In the genomic region with DNA sequence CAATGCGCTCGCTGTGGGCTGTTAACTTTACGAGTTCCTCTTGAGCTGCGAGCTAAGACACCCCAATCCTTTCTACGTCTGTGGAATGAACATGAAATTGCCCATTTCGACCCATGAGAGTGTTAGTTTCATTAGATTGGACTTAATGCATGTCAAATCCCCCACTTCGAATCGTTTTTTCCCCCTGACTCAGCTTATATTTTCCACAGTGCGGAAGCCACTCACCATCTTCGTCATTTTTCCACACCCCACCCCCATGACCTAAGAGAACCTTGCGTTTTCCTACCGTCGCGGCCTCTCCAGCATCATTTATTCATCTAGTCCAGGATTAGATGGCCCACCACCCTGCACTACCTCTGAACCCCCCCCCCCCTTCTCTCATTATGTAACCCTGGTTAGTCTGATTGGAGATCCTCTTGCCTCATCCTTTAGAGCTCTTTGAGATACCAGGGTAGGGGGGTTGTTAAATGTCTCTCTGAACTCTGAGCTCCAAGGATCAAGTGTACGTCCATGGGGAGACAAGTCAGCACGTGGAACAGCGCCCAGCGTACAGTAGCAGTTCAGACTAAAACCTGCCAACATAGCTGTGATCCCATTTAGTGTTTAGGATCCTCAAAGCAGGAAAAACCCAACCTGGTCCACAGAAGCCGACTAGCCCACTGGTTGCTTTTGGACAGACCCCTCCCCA, we compare ENCODE assay signal across 8 mouse cellular contexts. TPM values are rescaled to one million over a fixed set of nuclear protein-coding genes. Genes with fewer than 3 reads are reported as not detected.
A peak's percentile ranks its signal among the peaks of the same experiment; 100 is the strongest.
DNase-seq lines count a peak whose midpoint lies in the region; ATAC-seq and TF ChIP-seq lines count a peak whose summit lies in the region.

No protein-coding gene starts in this region.

- peak overlapping the region; percentile 88 for H3K4me3 ChIP-seq in lung, adult 2 months (replicated peaks; ENCODE audit: extremely low read depth, low read depth, low read length)
- H3K4me3 ChIP-seq in erythroblast, embryonic 14.5 days (replicated peaks), result peak overlapping the region; percentile 80
- peak overlapping the region; percentile 64 for H3K4me3 ChIP-seq in intestine, embryonic 15.5 days (replicated peaks)
- H3K4me3 ChIP-seq in midbrain, embryonic 11.5 days (ENCODE audit: low read depth, low read length), result peak overlapping the region; percentile 48

- no peaks in the 10 kb centered on the region for H3K9me3 ChIP-seq in erythroblast, embryonic 14.5 days (ENCODE audit: control insufficient read depth, low read length)
- no peaks in the 10 kb centered on the region for H3K9me3 ChIP-seq in intestine, embryonic 15.5 days
- H3K9me3 ChIP-seq in midbrain, embryonic 11.5 days (ENCODE audit: control insufficient read depth, low read length), result no peaks in the 10 kb centered on the region

- no peaks in the 10 kb centered on the region; the same call in 1 of the 2 replicates for H3K36me3 ChIP-seq in erythroblast, embryonic 14.5 days (ENCODE audit: control insufficient read depth)
- no peaks in the 10 kb centered on the region for H3K36me3 ChIP-seq in intestine, embryonic 15.5 days
- H3K36me3 ChIP-seq in midbrain, embryonic 11.5 days (ENCODE audit: control insufficient read depth, insufficient read depth, low read length), result peaks cover 2% of the 10 kb centered on the region

- TF ChIP-seq CTCF in lung, adult 2 months (IDR thresholded peaks at IDR 0.05; ENCODE audit: insufficient read depth, low read length), result no peak

- H3K4me2 ChIP-seq in intestine, embryonic 15.5 days (replicated peaks), result peak overlapping the region; percentile 75
- H3K4me2 ChIP-seq in midbrain, embryonic 11.5 days, result peak overlapping the region; percentile 76

- H3K27ac ChIP-seq in intestine, embryonic 15.5 days, result peak overlapping the region; percentile 78
- peak overlapping the region; percentile 67; the same call in 1 of the 2 replicates for H3K27ac ChIP-seq in midbrain, embryonic 11.5 days (ENCODE audit: low read depth, low read length)

- peak overlapping the region; percentile 64 for H3K9ac ChIP-seq in intestine, embryonic 15.5 days
- peak overlapping the region; percentile 73 for H3K9ac ChIP-seq in midbrain, embryonic 11.5 days (ENCODE audit: low read length)

- no peak for TF ChIP-seq POLR2A in lung, adult 2 months (IDR thresholded peaks at IDR 0.05; ENCODE audit: borderline replicate concordance, extremely low read depth, low read depth, low read length)

- H3K4me1 ChIP-seq in lung, adult 2 months (ENCODE audit: control insufficient read depth, insufficient read depth, low read length), result peaks cover 8% of the 10 kb centered on the region
- peaks cover 27% of the 10 kb centered on the region for H3K4me1 ChIP-seq in erythroblast, embryonic 14.5 days (ENCODE audit: control insufficient read depth)
- H3K4me1 ChIP-seq in intestine, embryonic 15.5 days (replicated peaks), result peaks cover 15% of the 10 kb centered on the region
- peaks cover 13% of the 10 kb centered on the region for H3K4me1 ChIP-seq in midbrain, embryonic 11.5 days (ENCODE audit: control insufficient read depth, insufficient read depth, low read length)

- no peak for DNase-seq in lung, adult 2 months
- DNase-seq in lung, postnatal 14 days, result no peak
- DNase-seq in midbrain, embryonic 11.5 days (ENCODE audit: low spot score, missing footprints), result no peak
- no peak for DNase-seq in testis, postnatal 10 days (ENCODE audit: low spot score)
- DNase-seq in cerebellum, postnatal 4 days (ENCODE audit: low spot score in 2 of 2), result no peak
- no peak for DNase-seq in left cerebral cortex, postnatal 14 days (ENCODE audit: low spot score in 2 of 2)

- intact Hi-C loops in left cerebral cortex, postnatal 14 days (cut with DNase I), result no loop called here

- peak; percentile 7; the same call in 1 of the 2 replicates for ATAC-seq in intestine, embryonic 15.5 days
- ATAC-seq in midbrain, embryonic 11.5 days (ENCODE audit: low FRiP score), result peak; percentile 5; the same call in 1 of the 2 replicates

- no peaks in the 10 kb centered on the region for H3K27me3 ChIP-seq in erythroblast, embryonic 14.5 days (ENCODE audit: control insufficient read depth)
- H3K27me3 ChIP-seq in intestine, embryonic 15.5 days (replicated peaks), result no peaks in the 10 kb centered on the region
- no peaks in the 10 kb centered on the region for H3K27me3 ChIP-seq in midbrain, embryonic 11.5 days (ENCODE audit: control insufficient read depth, insufficient read depth, low read length)

- 13% methylated on average over 19 of the region's 19 CpGs for WGBS in lung, adult 2 months
- 16% methylated on average over 19 of the region's 19 CpGs for WGBS in intestine, embryonic 15.5 days
- 24% methylated on average over 19 of the region's 19 CpGs for WGBS in midbrain, embryonic 11.5 days

RNA-seq across cellular contexts. Expression of a gene that starts 0.8 kb away (rescaled TPM):
- polyA plus RNA-seq in lung, adult 2 months (2012; rRNA removed), result 21.2 and 24.0 TPM in 2 replicates
- polyA plus RNA-seq in erythroblast, embryonic 14.5 days (2012), result 0.44 and 0.65 TPM in 2 replicates
- polyA plus RNA-seq in intestine, embryonic 15.5 days (2015; fragmentation: Nextera tagmentation; extraction: Ambion mirVana), result 9.0 TPM in 2 replicates
- 19.4 and 24.7 TPM in 2 replicates for polyA plus RNA-seq in midbrain, embryonic 11.5 days (2014; fragmentation: Nextera tagmentation; extraction: Ambion mirVana)
- 10 to 100 TPM; 14.1 to 15.0 TPM for total RNA-seq in left cerebral cortex, postnatal 14 days (2021)

RNA-seq across cellular contexts. Expression of a gene that starts 11.8 kb away (rescaled TPM):
- polyA plus RNA-seq in lung, adult 2 months (2012; rRNA removed), result 116 and 149 TPM in 2 replicates
- 43.2 and 62.9 TPM in 2 replicates for polyA plus RNA-seq in erythroblast, embryonic 14.5 days (2012)
- polyA plus RNA-seq in intestine, embryonic 15.5 days (2015; fragmentation: Nextera tagmentation; extraction: Ambion mirVana), result 292 and 312 TPM in 2 replicates
- polyA plus RNA-seq in midbrain, embryonic 11.5 days (2014; fragmentation: Nextera tagmentation; extraction: Ambion mirVana), result 281 and 304 TPM in 2 replicates
- total RNA-seq in left cerebral cortex, postnatal 14 days (2021), result 100 to 1,000 TPM; 140 to 144 TPM

RNA-seq across cellular contexts. Expression of a gene that starts 19.4 kb away (rescaled TPM):
- 66.2 and 78.8 TPM in 2 replicates for polyA plus RNA-seq in lung, adult 2 months (2012; rRNA removed)
- polyA plus RNA-seq in erythroblast, embryonic 14.5 days (2012), result 2.2 and 2.5 TPM in 2 replicates
- polyA plus RNA-seq in intestine, embryonic 15.5 days (2015; fragmentation: Nextera tagmentation; extraction: Ambion mirVana), result 72.4 and 77.5 TPM in 2 replicates
- 47.2 and 52.4 TPM in 2 replicates for polyA plus RNA-seq in midbrain, embryonic 11.5 days (2014; fragmentation: Nextera tagmentation; extraction: Ambion mirVana)
- 10 to 100 TPM; 18.4 to 21.8 TPM for total RNA-seq in left cerebral cortex, postnatal 14 days (2021)

RNA-seq across cellular contexts. Expression of a gene that starts 32.5 kb away (rescaled TPM):
- polyA plus RNA-seq in lung, adult 2 months (2012; rRNA removed), result 37.6 and 63.7 TPM in 2 replicates
- 0.59 and 1.8 TPM in 2 replicates for polyA plus RNA-seq in erythroblast, embryonic 14.5 days (2012)
- 14.3 and 16.8 TPM in 2 replicates for polyA plus RNA-seq in intestine, embryonic 15.5 days (2015; fragmentation: Nextera tagmentation; extraction: Ambion mirVana)
- 22.2 and 23.3 TPM in 2 replicates for polyA plus RNA-seq in midbrain, embryonic 11.5 days (2014; fragmentation: Nextera tagmentation; extraction: Ambion mirVana)
- 10 to 100 TPM; 24.6 to 26.0 TPM for total RNA-seq in left cerebral cortex, postnatal 14 days (2021)

RNA-seq across cellular contexts. Expression of a gene that starts 52.7 kb away (rescaled TPM):
- 0.18 and 0.54 TPM in 2 replicates for polyA plus RNA-seq in lung, adult 2 months (2012; rRNA removed)
- polyA plus RNA-seq in erythroblast, embryonic 14.5 days (2012), result not detected in 2 replicates
- 2.5 and 2.9 TPM in 2 replicates for polyA plus RNA-seq in intestine, embryonic 15.5 days (2015; fragmentation: Nextera tagmentation; extraction: Ambion mirVana)
- polyA plus RNA-seq in midbrain, embryonic 11.5 days (2014; fragmentation: Nextera tagmentation; extraction: Ambion mirVana), result 4.7 and 4.9 TPM in 2 replicates
- 1 to 10 TPM; 2.7 to 4.6 TPM for total RNA-seq in left cerebral cortex, postnatal 14 days (2021)

Comparison
In these comparisons a context has a peak if more than half of its experiments do, and no peak if none do; other contexts are left out.
1. RNA of a gene that starts 19.4 kb away (polyA plus RNA-seq): 72.4 to 77.5 TPM in intestine, embryonic 15.5 days, 66.2 to 78.8 TPM in lung, adult 2 months and 47.2 to 52.4 TPM in midbrain, embryonic 11.5 days; 2.2 to 2.5 TPM in erythroblast, embryonic 14.5 days; every median in the first group is over 10 times any median in the second.
2. Peak in every context shown above with its lines, with median percentiles within 50 percentile points of each other: H3K4me3 ChIP-seq.